In genomic region chr6:140894467-140894866, GRCm38 (mm10) we compare ENCODE assay signal across 10 mouse cellular contexts.
DNase-seq lines count a peak whose midpoint lies in the region; ATAC-seq and TF ChIP-seq lines count a peak whose summit lies in the region.
"Had no signal": no experiment of that assay in that cellular context is flagged by ENCODE, and none has a peak within 500 bp of the region (broad histone marks: within the 10 kb centered on the region; RNA-seq: fewer than 3 reads in every experiment).

No protein-coding gene starts in this region.

- no peak for DNase-seq in neural tube, embryonic 10.5 days (ENCODE audit: extremely low spot score, low spot score)
- DNase-seq in kidney, postnatal 10 days = peak; percentile 57
- DNase-seq in thymus, adult 18-20 months = no peak
- DNase-seq in liver, postnatal 0 days = no peak

- no peak for TF ChIP-seq EP300 in liver, postnatal 0 days (IDR thresholded peaks at IDR 0.05; ENCODE audit: low read depth)

- H3K4me2 ChIP-seq in neural tube, embryonic 14.5 days (ENCODE audit: low read depth, low read length) = no peak overlapping the region
- no peak overlapping the region for H3K4me2 ChIP-seq in embryonic facial prominence, embryonic 12.5 days (replicated peaks)
- no peak overlapping the region for H3K4me2 ChIP-seq in heart, embryonic 12.5 days
- no peak overlapping the region for H3K4me2 ChIP-seq in liver, postnatal 0 days (ENCODE audit: low read depth, low read length)
- H3K4me2 ChIP-seq: limb, embryonic 15.5 days had no signal

- ATAC-seq in neural tube, embryonic 14.5 days (ENCODE audit: low read depth) = 0 out of 2 replicates have a peak, but pooled peaks have one; percentile 50
- ATAC-seq in embryonic facial prominence, embryonic 12.5 days (ENCODE audit: insufficient number of reproducible peaks, insufficient read depth, low FRiP score, low TSS enrichment) = no peak
- no peak for ATAC-seq in heart, embryonic 12.5 days (ENCODE audit: insufficient number of reproducible peaks, low FRiP score)
- ATAC-seq in liver, postnatal 0 days = no peak

- no peaks in the 10 kb centered on the region for H3K36me3 ChIP-seq in neural tube, embryonic 14.5 days (ENCODE audit: control insufficient read depth, insufficient read depth, low read length)
- no peaks in the 10 kb centered on the region for H3K36me3 ChIP-seq in embryonic facial prominence, embryonic 12.5 days
- H3K36me3 ChIP-seq in heart, embryonic 12.5 days = no peaks in the 10 kb centered on the region
- H3K36me3 ChIP-seq in liver, postnatal 0 days (replicated peaks; ENCODE audit: insufficient read depth, low read length) = no peaks in the 10 kb centered on the region
- H3K36me3 ChIP-seq: hindbrain, embryonic 10.5 days; limb, embryonic 15.5 days had no signal

- H3K9ac ChIP-seq in neural tube, embryonic 14.5 days (replicated peaks; ENCODE audit: low read depth, low read length) = no peak overlapping the region
- H3K9ac ChIP-seq in embryonic facial prominence, embryonic 12.5 days = no peak overlapping the region
- no peak overlapping the region for H3K9ac ChIP-seq in heart, embryonic 12.5 days
- H3K9ac ChIP-seq in liver, postnatal 0 days (replicated peaks) = no peak overlapping the region
- H3K9ac ChIP-seq: limb, embryonic 15.5 days had no signal

- no peaks in the 10 kb centered on the region for H3K27me3 ChIP-seq in neural tube, embryonic 14.5 days (ENCODE audit: control insufficient read depth, insufficient read depth, low read length)
- no peaks in the 10 kb centered on the region for H3K27me3 ChIP-seq in embryonic facial prominence, embryonic 12.5 days
- H3K27me3 ChIP-seq in heart, embryonic 12.5 days (replicated peaks) = no peaks in the 10 kb centered on the region
- no peaks in the 10 kb centered on the region for H3K27me3 ChIP-seq in liver, postnatal 0 days (ENCODE audit: insufficient read depth, low read length)
- H3K27me3 ChIP-seq: limb, embryonic 15.5 days; megakaryocyte, embryonic 14.5 days had no signal

- H3K27ac ChIP-seq in neural tube, embryonic 14.5 days (ENCODE audit: low read depth, low read length) = no peak overlapping the region
- H3K27ac ChIP-seq in embryonic facial prominence, embryonic 12.5 days = 0 out of 2 replicates have a peak overlapping the region, but pooled peaks have one; percentile 17
- H3K27ac ChIP-seq in heart, embryonic 12.5 days (ENCODE audit: poor library complexity, severe bottlenecking) = no peak overlapping the region
- H3K27ac ChIP-seq in liver, postnatal 0 days (ENCODE audit: low read depth) = no peak overlapping the region
- H3K27ac ChIP-seq: hindbrain, embryonic 10.5 days; limb, embryonic 15.5 days had no signal

- peaks cover 2% of the 10 kb centered on the region; the same call in 1 of the 2 replicates for H3K4me1 ChIP-seq in neural tube, embryonic 14.5 days (ENCODE audit: control insufficient read depth, insufficient read depth, low read length)
- no peaks in the 10 kb centered on the region for H3K4me1 ChIP-seq in embryonic facial prominence, embryonic 12.5 days
- 0 out of 2 replicates have a peak, but pooled peaks cover 3% of the 10 kb centered on the region for H3K4me1 ChIP-seq in heart, embryonic 12.5 days (replicated peaks)
- no peaks in the 10 kb centered on the region for H3K4me1 ChIP-seq in liver, postnatal 0 days (ENCODE audit: insufficient read depth)
- H3K4me1 ChIP-seq: megakaryocyte, embryonic 14.5 days had no signal

- WGBS in neural tube, embryonic 14.5 days = 37% methylated on average over 11 of the region's 11 CpGs
- 43% methylated on average over 11 of the region's 11 CpGs for WGBS in embryonic facial prominence, embryonic 12.5 days
- 67% methylated on average over 11 of the region's 11 CpGs for WGBS in heart, embryonic 12.5 days
- 83% methylated on average over 11 of the region's 11 CpGs for WGBS in liver, postnatal 0 days (ENCODE audit: insufficient replicate concordance)

- TF ChIP-seq CTCF in liver, postnatal 0 days (IDR thresholded peaks at IDR 0.05; ENCODE audit: low read depth) = no peak

- H3K9me3 ChIP-seq in neural tube, embryonic 14.5 days (ENCODE audit: control insufficient read depth, low read length) = no peaks in the 10 kb centered on the region
- H3K9me3 ChIP-seq in embryonic facial prominence, embryonic 12.5 days = no peaks in the 10 kb centered on the region
- no peaks in the 10 kb centered on the region for H3K9me3 ChIP-seq in heart, embryonic 12.5 days (replicated peaks)
- H3K9me3 ChIP-seq in liver, postnatal 0 days (ENCODE audit: low read length) = no peaks in the 10 kb centered on the region
- H3K9me3 ChIP-seq: hindbrain, embryonic 10.5 days; limb, embryonic 15.5 days had no signal

- H3K4me3 ChIP-seq in neural tube, embryonic 14.5 days (ENCODE audit: low read depth, low read length) = no peak overlapping the region
- no peak overlapping the region for H3K4me3 ChIP-seq in embryonic facial prominence, embryonic 12.5 days
- no peak overlapping the region for H3K4me3 ChIP-seq in heart, embryonic 12.5 days
- H3K4me3 ChIP-seq in liver, postnatal 0 days (ENCODE audit: low read depth, low read length) = no peak overlapping the region
- H3K4me3 ChIP-seq: hindbrain, embryonic 10.5 days; limb, embryonic 15.5 days; megakaryocyte, embryonic 14.5 days had no signal
